Mouse (Mus musculus): ENCODE measurements around the gene 6430548M08Rik.

DNA sequence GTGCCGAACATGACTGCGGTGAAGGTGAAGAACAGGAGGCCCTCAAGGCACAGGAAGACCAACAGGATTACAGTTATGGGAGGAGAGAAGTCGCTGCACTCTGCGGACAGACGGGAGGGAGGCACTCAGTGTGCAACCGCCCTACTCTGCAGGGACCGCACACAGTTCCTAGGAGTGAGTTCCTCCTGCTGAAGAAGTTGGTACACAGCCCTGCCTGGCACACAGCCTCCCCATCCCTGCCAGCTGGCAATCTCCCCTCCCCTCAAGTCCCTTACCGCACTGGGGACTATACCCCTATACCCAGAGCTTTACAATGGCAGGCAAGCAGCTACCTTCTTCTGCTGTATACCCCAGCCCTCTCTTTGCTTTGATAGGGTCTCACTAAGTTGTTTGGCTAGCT is 30.7 kb upstream of the 6430548M08Rik start:
- TF ChIP-seq CTCF (IDR thresholded peaks at IDR 0.05; ENCODE audit: low read depth, low read length) (no peak), GATA1 (IDR thresholded peaks at IDR 0.05; ENCODE audit: borderline replicate concordance, low read length) (no peak), POLR2AphosphoS5 (IDR thresholded peaks at IDR 0.05; ENCODE audit: insufficient replicate concordance, low read depth, low read length) (no peak)
